Mouse (Mus musculus) 416B (cell line): ENCODE measurements around the gene Sema3g.

Experiments used
- DNase-seq: peaks from one replicate; pipeline ENCODE4 v3.0.0; 2011; ENCODE audit warnings: low read depth

Sema3g gene

GRCm38 (mm10) chr14:31232404-31233069, 14.9 kb downstream of the Sema3g start:
- no peak for DNase-seq

GRCm38 (mm10) chr14:31233070-31233995, 15.7 kb downstream of the Sema3g start:
- peak; percentile 17 for DNase-seq

- peak; percentile 80 for DNase-seq
Observed at GRCm38 (mm10) chr14:31233996-31234591, 16.4 kb downstream of the Sema3g start.

GRCm38 (mm10) chr14:31237101-31237882, 19.6 kb downstream of the Sema3g start:
- no peak for DNase-seq

GRCm38 (mm10) chr14:31240528-31240927, 22.9 kb downstream of the Sema3g start:
- DNase-seq, result no peak

GRCm38 (mm10) chr14:31244777-31245176, 27.1 kb downstream of the Sema3g start:
- peak; percentile 38 for DNase-seq

GRCm38 (mm10) chr14:31245946-31246345, 28.3 kb downstream of the Sema3g start:
- no peak for DNase-seq

- no peak for DNase-seq
Observed at GRCm38 (mm10) chr14:31248396-31248795, 30.7 kb downstream of the Sema3g start.

- DNase-seq, result peak; percentile 88
Observed at GRCm38 (mm10) chr14:31250222-31251083, 32.8 kb downstream of the Sema3g start.

- DNase-seq, result peak; percentile 93
Observed at GRCm38 (mm10) chr14:31251084-31251604, 33.5 kb downstream of the Sema3g start, which contains the start of the genes Phf7 and Bap1. Phf7 (minus strand) TSS chr14:31251317. Bap1 (plus strand) TSS chr14:31251450.

GRCm38 (mm10) chr14:31251626-31252025, 34.0 kb downstream of the Sema3g start:
- no peak for DNase-seq

GRCm38 (mm10) chr14:31252091-31252490, 34.4 kb downstream of the Sema3g start:
- DNase-seq, result no peak

GRCm38 (mm10) chr14:31258476-31259050, 40.9 kb downstream of the Sema3g start:
- no peak for DNase-seq

GRCm38 (mm10) chr14:31260374-31260773, 42.7 kb downstream of the Sema3g start:
- DNase-seq, result no peak

- no peak for DNase-seq
Observed at GRCm38 (mm10) chr14:31260932-31261331, 43.3 kb downstream of the Sema3g start.

GRCm38 (mm10) chr14:31267649-31268048, 50.0 kb downstream of the Sema3g start:
- DNase-seq, result no peak

GRCm38 (mm10) chr14:31268301-31269001, 50.8 kb downstream of the Sema3g start:
- DNase-seq, result no peak

GRCm38 (mm10) chr14:31269456-31270100, 51.9 kb downstream of the Sema3g start:
- DNase-seq, result no peak

GRCm38 (mm10) chr14:31271121-31271520, 53.5 kb downstream of the Sema3g start:
- DNase-seq, result no peak
